Mouse (Mus musculus) CH12.LX (cell line): ENCODE results near the gene Fkbp9. TPM values are rescaled to one million over a fixed set of nuclear protein-coding genes. Genes with fewer than 3 reads are reported as not detected.

Source experiments
- polyA plus RNA-seq: library from polyadenylated mRNA; unstranded; fragments of >175 nt; gene quantifications from 2 replicates; pipeline ENCODE4 v1.2.1, GENCODE M21; 2012; ENCODE audit warnings: low read depth; ENCODE audit not compliant: insufficient read length
- total RNA-seq, 2 experiments: library from RNA; depleted of rRNA; stranded (reverse); fragments of 300-350 nt in 1 of 2; fragments of >200 nt in 1 of 2; gene quantifications; 2 replicates each; pipeline ENCODE4 v1.2.3; 2012 to 2014

Fkbp9 gene
- total and polyA plus RNA-seq, 3 experiments, result 0.07 to 1.7 TPM; not detected in 1

Other genes with a start within 250 kb of the Fkbp9 start
- 89.3 and 103 TPM in 2 replicates for gene Lsm5, start 127.3 kb upstream of the Fkbp9 start, total RNA-seq (2012; rRNA removed)
- gene Lsm5, start 127.3 kb upstream of the Fkbp9 start, total RNA-seq (2014; rRNA removed), result 298 and 357 TPM in 2 replicates
- gene Lsm5, start 127.3 kb upstream of the Fkbp9 start, polyA plus RNA-seq, result 80.0 and 98.9 TPM in 2 replicates
- gene Avl9, start 117.2 kb upstream of the Fkbp9 start, total RNA-seq (2012; rRNA removed), result 12.8 and 14.1 TPM in 2 replicates
- gene Avl9, start 117.2 kb upstream of the Fkbp9 start, total RNA-seq (2014; rRNA removed), result 20.4 and 23.5 TPM in 2 replicates
- 11.2 and 13.1 TPM in 2 replicates for gene Avl9, start 117.2 kb upstream of the Fkbp9 start, polyA plus RNA-seq
- 11.0 and 13.3 TPM in 2 replicates for gene Kbtbd2, start 34.2 kb upstream of the Fkbp9 start, total RNA-seq (2012; rRNA removed)
- gene Kbtbd2, start 34.2 kb upstream of the Fkbp9 start, total RNA-seq (2014; rRNA removed), result 29.5 and 34.2 TPM in 2 replicates
- 8.4 and 9.3 TPM in 2 replicates for gene Kbtbd2, start 34.2 kb upstream of the Fkbp9 start, polyA plus RNA-seq
- 23.7 and 23.8 TPM in 2 replicates for gene Nt5c3, start 91.9 kb downstream of the Fkbp9 start, total RNA-seq (2012; rRNA removed)
- gene Nt5c3, start 91.9 kb downstream of the Fkbp9 start, total RNA-seq (2014; rRNA removed), result 82.4 and 82.5 TPM in 2 replicates
- 36.5 and 38.7 TPM in 2 replicates for gene Nt5c3, start 91.9 kb downstream of the Fkbp9 start, polyA plus RNA-seq
- gene Vmn1r4, start 92.0 kb downstream of the Fkbp9 start, total RNA-seq (2012; rRNA removed), result 0.25 and 0.29 TPM in 2 replicates
- gene Vmn1r4, start 92.0 kb downstream of the Fkbp9 start, total RNA-seq (2014; rRNA removed), result 0.11 and 0.41 TPM in 2 replicates
- 0.11 and 0.12 TPM in 2 replicates for gene Vmn1r4, start 92.0 kb downstream of the Fkbp9 start, polyA plus RNA-seq
- not detected in 2 replicates for gene Vmn1r5, start 138.2 kb downstream of the Fkbp9 start, total RNA-seq (2012; rRNA removed)
- not detected in 2 replicates for gene Vmn1r5, start 138.2 kb downstream of the Fkbp9 start, total RNA-seq (2014; rRNA removed)
- gene Vmn1r5, start 138.2 kb downstream of the Fkbp9 start, polyA plus RNA-seq, result not detected in 2 replicates
- gene Vmn1r6, start 165.2 kb downstream of the Fkbp9 start, total RNA-seq (2012; rRNA removed), result not detected in 2 replicates
- gene Vmn1r6, start 165.2 kb downstream of the Fkbp9 start, total RNA-seq (2014; rRNA removed), result not detected in 2 replicates
- gene Vmn1r6, start 165.2 kb downstream of the Fkbp9 start, polyA plus RNA-seq, result not detected in 2 replicates
- gene Vmn1r7, start 193.3 kb downstream of the Fkbp9 start, total RNA-seq (2012; rRNA removed), result not detected in 2 replicates
- not detected in 2 replicates for gene Vmn1r7, start 193.3 kb downstream of the Fkbp9 start, total RNA-seq (2014; rRNA removed)
- gene Vmn1r7, start 193.3 kb downstream of the Fkbp9 start, polyA plus RNA-seq, result not detected in 2 replicates
- not detected in 2 replicates for gene Vmn1r8, start 200.2 kb downstream of the Fkbp9 start, total RNA-seq (2012; rRNA removed)
- gene Vmn1r8, start 200.2 kb downstream of the Fkbp9 start, total RNA-seq (2014; rRNA removed), result not detected in 2 replicates
- not detected in 2 replicates for gene Vmn1r8, start 200.2 kb downstream of the Fkbp9 start, polyA plus RNA-seq
- gene Vmn1r9, start 234.7 kb downstream of the Fkbp9 start, total RNA-seq (2012; rRNA removed), result not detected in 2 replicates
- gene Vmn1r9, start 234.7 kb downstream of the Fkbp9 start, total RNA-seq (2014; rRNA removed), result not detected in 2 replicates
- not detected in 2 replicates for gene Vmn1r9, start 234.7 kb downstream of the Fkbp9 start, polyA plus RNA-seq